Mouse (Mus musculus) ovary, postnatal 10 days (tissue): ENCODE measurements around the gene Smc4.

Experiments used
- DNase-seq: peaks from one replicate; pipeline ENCODE4 v3.0.0; 2022; ENCODE audit warnings: low spot score

The Smc4 gene

GRCm38 (mm10) chr3:69004437-69005337, at the start of gene Smc4, which contains the start of gene Ift80:
Smc4 (plus strand) TSS chr3:69004738.
Ift80 (minus strand) TSS chr3:69004570.
- peak; percentile 91 for DNase-seq

GRCm38 (mm10) chr3:68956454-68956853, 48.1 kb upstream of the Smc4 start:
- no peak for DNase-seq

- DNase-seq = no peak
Observed at GRCm38 (mm10) chr3:68957413-68957812, 47.1 kb upstream of the Smc4 start.

GRCm38 (mm10) chr3:68964682-68965081, 39.9 kb upstream of the Smc4 start:
- no peak for DNase-seq

- no peak for DNase-seq
Observed at GRCm38 (mm10) chr3:68966527-68967285, 37.8 kb upstream of the Smc4 start.

GRCm38 (mm10) chr3:68967404-68967803, 37.1 kb upstream of the Smc4 start:
- DNase-seq = no peak

- no peak for DNase-seq
Observed at GRCm38 (mm10) chr3:68969091-68969590, 35.4 kb upstream of the Smc4 start.

GRCm38 (mm10) chr3:68973574-68973973, 31.0 kb upstream of the Smc4 start:
- DNase-seq = no peak

GRCm38 (mm10) chr3:68974639-68975532, 29.7 kb upstream of the Smc4 start:
- DNase-seq = no peak

GRCm38 (mm10) chr3:68975533-68976490, 28.7 kb upstream of the Smc4 start:
- DNase-seq = no peak

- DNase-seq = no peak
Observed at GRCm38 (mm10) chr3:68977696-68978095, 26.8 kb upstream of the Smc4 start.

GRCm38 (mm10) chr3:68979187-68979586, 25.4 kb upstream of the Smc4 start:
- DNase-seq = no peak

- no peak for DNase-seq
Observed at GRCm38 (mm10) chr3:68980898-68981297, 23.6 kb upstream of the Smc4 start.

GRCm38 (mm10) chr3:68986550-68986949, 18.0 kb upstream of the Smc4 start:
- DNase-seq = no peak

GRCm38 (mm10) chr3:69002781-69003180, 1.8 kb upstream of the Smc4 start:
- no peak for DNase-seq

- no peak for DNase-seq
Observed at GRCm38 (mm10) chr3:69004055-69004436, 492 bp upstream of the Smc4 start.

GRCm38 (mm10) chr3:69005338-69006245, 1.1 kb downstream of the Smc4 start:
- peak; percentile 44 for DNase-seq

- DNase-seq = no peak
Observed at GRCm38 (mm10) chr3:69006246-69006760, 1.8 kb downstream of the Smc4 start.

GRCm38 (mm10) chr3:69008873-69009272, 4.3 kb downstream of the Smc4 start:
- no peak for DNase-seq
